Mouse (Mus musculus) cortical plate, adult 2 months (tissue): Measurements from ENCODE around the gene Zfp456.

Experiments used
- CTCF ChIP-seq: fragments of 200-500 bp; IDR thresholded peaks from 2 replicates; pipeline ENCODE4 v1.5.1; 2011; ENCODE audit warnings: mild to moderate bottlenecking, control low read depth, low read length; ENCODE audit not compliant: insufficient read depth; ENCODE audit errors: extremely low read depth
- POLR2A ChIP-seq: fragments of 200-500 bp; IDR thresholded peaks from 2 replicates; pipeline ENCODE4 v1.6.1; 2011; ENCODE audit warnings: mild to moderate bottlenecking, low read length, control low read depth; ENCODE audit not compliant: insufficient read depth; ENCODE audit errors: extremely low read depth

GRCm38 (mm10) chr13:67351854-67352253 is 23.8 kb downstream of the Zfp456 start:
- TF ChIP-seq POLR2A, result no peak
- TF ChIP-seq CTCF, result no peak
